In genomic region chr7:43675091-43675490, GRCm38 (mm10) we compare ENCODE assay signal across 35 mouse cellular contexts. TPM values are rescaled to one million over a fixed set of nuclear protein-coding genes. Genes with fewer than 3 reads are reported as not detected.
DNase-seq lines count a peak whose midpoint lies in the region; ATAC-seq and TF ChIP-seq lines count a peak whose summit lies in the region.
"Had no signal": no experiment of that assay in that cellular context is flagged by ENCODE, and none has a peak within 500 bp of the region (broad histone marks: within the 10 kb centered on the region; RNA-seq: fewer than 3 reads in every experiment).

No protein-coding gene starts in this region.

- 93% methylated on average over 32 of the region's 32 CpGs for WGBS in cerebellum, adult 2 months

- no peak for TF ChIP-seq EP300 in ES-Bruce4 (IDR thresholded peaks at IDR 0.05; ENCODE audit: insufficient read depth, low read depth, low read length)

- peaks cover 47% of the 10 kb centered on the region for H3K36me3 ChIP-seq in megakaryocyte, embryonic 14.5 days (replicated peaks; ENCODE audit: low read length)
- no peaks in the 10 kb centered on the region for H3K36me3 ChIP-seq in ES-Bruce4 (ENCODE audit: control insufficient read depth, insufficient read depth, low read length, poor library complexity, severe bottlenecking)

- no peak for TF ChIP-seq CTCF in cerebellum, adult 2 months (IDR thresholded peaks at IDR 0.05; ENCODE audit: borderline replicate concordance, insufficient read depth, low read depth, low read length)
- TF ChIP-seq CTCF in ES-Bruce4 (IDR thresholded peaks at IDR 0.05; ENCODE audit: low read depth, low read length), result no peak

- H3K4me3 ChIP-seq in cerebellum, adult 2 months (replicated peaks; ENCODE audit: insufficient read depth, low read depth, low read length), result no peak overlapping the region
- H3K4me3 ChIP-seq in megakaryocyte, embryonic 14.5 days (replicated peaks), result peak overlapping the region; percentile 14
- H3K4me3 ChIP-seq in ES-Bruce4 (ENCODE audit: low read depth, low read length), result peak overlapping the region; percentile 38
- H3K4me3 ChIP-seq: embryonic facial prominence, embryonic 10.5 days; embryonic facial prominence, embryonic 13.5 days; erythroblast, embryonic 14.5 days; forebrain, embryonic 12.5 days; forebrain, embryonic 15.5 days; heart, embryonic 12.5 days; heart, embryonic 15.5 days; hindbrain, embryonic 10.5 days; hindbrain, embryonic 13.5 days; intestine, embryonic 15.5 days had no signal

- H3K9me3 ChIP-seq in megakaryocyte, embryonic 14.5 days, result peaks cover 24% of the 10 kb centered on the region
- H3K9me3 ChIP-seq in ES-Bruce4 (replicated peaks; ENCODE audit: control insufficient read depth, insufficient read depth, low read length, poor library complexity, severe bottlenecking), result no peaks in the 10 kb centered on the region
- H3K9me3 ChIP-seq: forebrain, embryonic 12.5 days; forebrain, embryonic 15.5 days; heart, embryonic 15.5 days; hindbrain, embryonic 13.5 days; intestine, embryonic 15.5 days had no signal

- TF ChIP-seq POLR2A in cerebellum, adult 2 months (IDR thresholded peaks at IDR 0.05; ENCODE audit: borderline replicate concordance, insufficient read depth, low read length), result no peak
- no peak for TF ChIP-seq POLR2A in ES-Bruce4 (IDR thresholded peaks at IDR 0.05; ENCODE audit: insufficient read depth, low read length)

- peaks cover 6% of the 10 kb centered on the region; the same call in 1 of the 2 replicates for H3K4me1 ChIP-seq in cerebellum, adult 2 months (ENCODE audit: control insufficient read depth, insufficient read depth, low read length)
- H3K4me1 ChIP-seq in megakaryocyte, embryonic 14.5 days, result peaks cover 25% of the 10 kb centered on the region
- peaks cover 2% of the 10 kb centered on the region for H3K4me1 ChIP-seq in ES-Bruce4 (ENCODE audit: control insufficient read depth, insufficient read depth, low read length)

- H3K27me3 ChIP-seq in cerebellum, adult 2 months (ENCODE audit: control insufficient read depth, insufficient read depth, low read length), result no peaks in the 10 kb centered on the region
- no peaks in the 10 kb centered on the region for H3K27me3 ChIP-seq in megakaryocyte, embryonic 14.5 days (replicated peaks)
- no peaks in the 10 kb centered on the region for H3K27me3 ChIP-seq in ES-Bruce4 (ENCODE audit: control insufficient read depth, insufficient read depth, low read length, poor library complexity, severe bottlenecking)
- H3K27me3 ChIP-seq: CH12.LX; embryonic facial prominence, embryonic 13.5 days; forebrain, embryonic 12.5 days; forebrain, embryonic 15.5 days; heart, embryonic 12.5 days; heart, embryonic 15.5 days; hindbrain, embryonic 13.5 days; intestine, embryonic 15.5 days had no signal

- peak overlapping the region; percentile 5; the same call in 1 of the 2 replicates for H3K9ac ChIP-seq in ES-Bruce4 (ENCODE audit: low read depth, poor library complexity, severe bottlenecking)
- H3K9ac ChIP-seq: embryonic facial prominence, embryonic 13.5 days; forebrain, embryonic 12.5 days; forebrain, embryonic 15.5 days; heart, embryonic 12.5 days; heart, embryonic 15.5 days; hindbrain, embryonic 13.5 days; intestine, embryonic 15.5 days had no signal

- no peak for ATAC-seq in megakaryocyte, adult 5-6 weeks (ENCODE audit: poor library complexity, severe bottlenecking)
- ATAC-seq: activated CD4-positive, CD25-positive, alpha-beta regulatory T cell, adult 4 months; forebrain, embryonic 15.5 days; hindbrain, embryonic 16.5 days; intestine, embryonic 15.5 days had no signal

- DNase-seq in cerebellum, adult 11-12 months, result peak; percentile 28
- no peak for DNase-seq in cerebellum, adult 2 months
- DNase-seq in ZHBTc4 (ENCODE audit: low read depth, low spot score), result peak; percentile 51
- no peak for DNase-seq in layer of hippocampus, postnatal 10 days (ENCODE audit: low spot score in 2 of 2)
- no peak for DNase-seq in layer of hippocampus, adult 9-11 months
- DNase-seq: adrenal gland, adult 8-10 months; adrenal gland, postnatal 25 days; B cell, adult 2 months; cerebellum, adult 18-20 months; cerebellum, postnatal 36 days; embryo, embryonic 11 days; gastrocnemius, postnatal 25 days; heart, adult 18-20 months; heart, postnatal 10 days; heart, postnatal 36 days had no signal

- H3K27ac ChIP-seq in cerebellum, adult 2 months (ENCODE audit: insufficient read depth, low read length), result no peak overlapping the region
- H3K27ac ChIP-seq in ES-Bruce4 (ENCODE audit: insufficient read depth, low read length), result no peak overlapping the region
- H3K27ac ChIP-seq: embryonic facial prominence, embryonic 10.5 days; embryonic facial prominence, embryonic 13.5 days; forebrain, embryonic 12.5 days; forebrain, embryonic 15.5 days; heart, embryonic 15.5 days; hindbrain, embryonic 10.5 days; hindbrain, embryonic 13.5 days; intestine, embryonic 15.5 days had no signal

RNA-seq across cellular contexts. Expression of gene Ctu1, which starts 3.3 kb away (rescaled TPM):
- polyA plus RNA-seq in cerebellum, adult 2 months (2012; rRNA removed), result 9.2 and 10.0 TPM in 2 replicates
- 6.6 and 15.5 TPM in 2 replicates for polyA plus RNA-seq in megakaryocyte, embryonic 14.5 days (2012; ENCODE audit: insufficient read depth, low replicate concordance)
- 4.7 and 5.3 TPM in 2 replicates for total RNA-seq in megakaryocyte, adult 5-6 weeks (2015)
- 3.7 and 3.9 TPM in 2 replicates for total RNA-seq in megakaryocyte, adult 5-6 weeks (2017)
- polyA plus RNA-seq in ES-Bruce4 (2011; ENCODE audit: insufficient read depth, insufficient read length, low read depth, missing spikeins), result 6.2 and 7.6 TPM in 2 replicates
- 10 to 100 TPM; 15.0 to 15.2 TPM for total RNA-seq in layer of hippocampus, postnatal 10 days (2021)

RNA-seq across cellular contexts. Expression of gene Klk14, which starts 15.1 kb away (rescaled TPM):
- not detected in 2 replicates for polyA plus RNA-seq in cerebellum, adult 2 months (2012; rRNA removed)
- polyA plus RNA-seq in megakaryocyte, embryonic 14.5 days (2012; ENCODE audit: insufficient read depth, low replicate concordance), result not detected in 2 replicates
- not detected in 2 replicates for total RNA-seq in megakaryocyte, adult 5-6 weeks (2015)
- total RNA-seq in megakaryocyte, adult 5-6 weeks (2017), result not detected in 2 replicates
- polyA plus RNA-seq in ES-Bruce4 (2011; ENCODE audit: insufficient read depth, insufficient read length, low read depth, missing spikeins), result not detected in 2 replicates
- under 1 TPM in 1 of 2 experiments, not detected in 1; 0.27 TPM for total RNA-seq in layer of hippocampus, postnatal 10 days (2021)
- total RNA-seq: adrenal gland, adult 8-10 months; adrenal gland, postnatal 25 days; CH12.LX; gastrocnemius, postnatal 25 days; heart, postnatal 10 days; MEL had no signal
- polyA plus RNA-seq: activated CD4-positive, CD25-positive, alpha-beta regulatory T cell, adult 4 months; cortical plate, adult 2 months; embryonic facial prominence, embryonic 10.5 days; embryonic facial prominence, embryonic 13.5 days; forebrain, embryonic 12.5 days; forebrain, embryonic 15.5 days; gonadal fat pad, adult 2 months; heart, embryonic 12.5 days; heart, embryonic 15.5 days; hindbrain, embryonic 10.5 days; hindbrain, embryonic 13.5 days; hindbrain, embryonic 16.5 days had no signal

RNA-seq across cellular contexts. Expression of gene Siglece, which starts 15.1 kb away (rescaled TPM):
- polyA plus RNA-seq in cerebellum, adult 2 months (2012; rRNA removed), result 0.44 and 0.54 TPM in 2 replicates
- not detected in 2 replicates for polyA plus RNA-seq in megakaryocyte, embryonic 14.5 days (2012; ENCODE audit: insufficient read depth, low replicate concordance)
- 41.6 and 46.2 TPM in 2 replicates for total RNA-seq in megakaryocyte, adult 5-6 weeks (2015)
- 22.1 and 29.7 TPM in 2 replicates for total RNA-seq in megakaryocyte, adult 5-6 weeks (2017)
- polyA plus RNA-seq in ES-Bruce4 (2011; ENCODE audit: insufficient read depth, insufficient read length, low read depth, missing spikeins), result 0.64 TPM in 1 of 2 replicates, not detected in the other
- 1 to 10 TPM in 1 of 2 experiments, under 1 TPM in 1; 0.71 to 1.0 TPM for total RNA-seq in layer of hippocampus, postnatal 10 days (2021)
- total RNA-seq: CH12.LX, MEL had no signal
- polyA plus RNA-seq: erythroblast, embryonic 14.5 days had no signal

RNA-seq across cellular contexts. Expression of gene Klk13, which starts 37.3 kb away (rescaled TPM):
- polyA plus RNA-seq in cerebellum, adult 2 months (2012; rRNA removed), result not detected in 2 replicates
- not detected in 2 replicates for polyA plus RNA-seq in megakaryocyte, embryonic 14.5 days (2012; ENCODE audit: insufficient read depth, low replicate concordance)
- not detected in 2 replicates for total RNA-seq in megakaryocyte, adult 5-6 weeks (2015)
- total RNA-seq in megakaryocyte, adult 5-6 weeks (2017), result not detected in 2 replicates
- 1.8 TPM in 1 of 2 replicates, not detected in the other for polyA plus RNA-seq in ES-Bruce4 (2011; ENCODE audit: insufficient read depth, insufficient read length, low read depth, missing spikeins)
- total RNA-seq in layer of hippocampus, postnatal 10 days (2021), result not detected
- total RNA-seq: adrenal gland, postnatal 25 days; CH12.LX; gastrocnemius, adult 8-10 months; gastrocnemius, postnatal 25 days; heart, adult 18-20 months; heart, postnatal 10 days; heart, postnatal 36 days; MEL had no signal
- polyA plus RNA-seq: activated CD4-positive, CD25-positive, alpha-beta regulatory T cell, adult 4 months; erythroblast, embryonic 14.5 days; forebrain, embryonic 12.5 days; forebrain, embryonic 15.5 days had no signal

RNA-seq across cellular contexts. Expression of gene Ceacam18, which starts 40.6 kb away (rescaled TPM):
- polyA plus RNA-seq in cerebellum, adult 2 months (2012; rRNA removed), result 0.13 TPM in 1 of 2 replicates, not detected in the other
- 0.86 TPM in 1 of 2 replicates, not detected in the other for polyA plus RNA-seq in megakaryocyte, embryonic 14.5 days (2012; ENCODE audit: insufficient read depth, low replicate concordance)
- not detected in 2 replicates for total RNA-seq in megakaryocyte, adult 5-6 weeks (2015)
- not detected in 2 replicates for total RNA-seq in megakaryocyte, adult 5-6 weeks (2017)
- polyA plus RNA-seq in ES-Bruce4 (2011; ENCODE audit: insufficient read depth, insufficient read length, low read depth, missing spikeins), result not detected in 2 replicates
- total RNA-seq in layer of hippocampus, postnatal 10 days (2021), result under 1 TPM in 1 of 2 experiments, not detected in 1; 0.16 TPM
- total RNA-seq: adrenal gland, postnatal 25 days; CH12.LX; gastrocnemius, adult 8-10 months; gastrocnemius, postnatal 25 days; heart, adult 18-20 months; heart, postnatal 10 days; heart, postnatal 36 days had no signal
- polyA plus RNA-seq: activated CD4-positive, CD25-positive, alpha-beta regulatory T cell, adult 4 months; embryonic facial prominence, embryonic 10.5 days; embryonic facial prominence, embryonic 13.5 days; erythroblast, embryonic 14.5 days; forebrain, embryonic 12.5 days; forebrain, embryonic 15.5 days; gonadal fat pad, adult 2 months; heart, embryonic 12.5 days; heart, embryonic 15.5 days; hindbrain, embryonic 10.5 days; hindbrain, embryonic 13.5 days had no signal

Comparison
In these comparisons a context has a peak if more than half of its experiments do, and no peak if none do; other contexts are left out.
1. DNase-seq: peak in cerebellum, adult 11-12 months (single experiment) and ZHBTc4 (single experiment); none in cerebellum, adult 2 months (0 of 2), layer of hippocampus, postnatal 10 days (0 of 2) and layer of hippocampus, adult 9-11 months (single experiment).